Mouse (Mus musculus): ENCODE results near the gene Parvg.

DNA sequence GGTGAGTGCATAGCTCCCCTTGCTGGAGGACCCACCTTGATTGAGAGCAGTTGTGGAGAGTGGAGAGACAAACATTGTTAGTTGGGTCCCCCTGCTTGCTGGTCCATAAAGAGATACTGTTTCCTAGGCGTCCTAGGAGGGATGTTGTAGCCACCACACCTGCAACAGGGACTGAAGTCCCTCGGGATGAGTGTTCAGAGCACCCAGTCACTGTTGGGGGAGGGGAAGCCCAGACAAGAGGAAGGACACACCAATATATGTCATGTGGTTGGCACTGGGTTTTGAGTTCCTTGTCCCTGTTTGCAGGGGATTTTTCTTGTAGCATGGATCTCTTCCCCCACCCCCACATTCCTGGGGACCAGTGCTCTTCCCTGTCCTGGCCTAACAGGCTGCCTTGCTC lies 17.1 kb downstream of the Parvg start:
- TF ChIP-seq POLR2A (IDR thresholded peaks at IDR 0.05; ENCODE audit: insufficient read depth, low read depth, low read length) (no peak), CTCF (IDR thresholded peaks at IDR 0.05; ENCODE audit: insufficient read depth, low read depth, low read length) (no peak)
